Mouse (Mus musculus): ENCODE results near the gene Dnajb13. TPM values are rescaled to one million over a fixed set of nuclear protein-coding genes. Genes with fewer than 3 reads are reported as not detected.
"Not testable (repeated sequence)": the region's sequence is repeated elsewhere in the genome, so short reads cannot be mapped to it uniquely, and the experiment has no call there.

The Dnajb13 gene
- polyA plus RNA-seq, 1 experiment from 2014 or later: 0.74 TPM

GRCm38 (mm10) chr7:100495581-100496251 is 19.0 kb downstream of the Dnajb13 start:
- no peaks in the 10 kb centered on the region for H3K9me3 ChIP-seq
- H3K4me1 ChIP-seq: peaks cover 43% of the 10 kb centered on the region
- H3K27ac ChIP-seq: peak overlapping the region; percentile 85
- peak overlapping the region; percentile 96 for H3K4me2 ChIP-seq
- peak overlapping the region; percentile 56 for H3K4me3 ChIP-seq (replicated peaks)
- no peaks in the 10 kb centered on the region for H3K27me3 ChIP-seq (replicated peaks)
- peaks cover 30% of the 10 kb centered on the region for H3K36me3 ChIP-seq
- WGBS: 28% methylated on average over 11 of the region's 11 CpGs
- peak; percentile 67 for ATAC-seq (ENCODE audit: insufficient read depth, low FRiP score, low read depth)
- peak overlapping the region; percentile 10; the same call in 1 of the 2 replicates for H3K9ac ChIP-seq

GRCm38 (mm10) chr7:100495042-100495441 is 19.7 kb downstream of the Dnajb13 start:
- Histone ChIP-seq H3K27me3 (replicated peaks) (no peaks in the 10 kb centered on the region), H3K36me3 (peaks cover 30% of the 10 kb centered on the region), H3K4me2 (peak overlapping the region; percentile 96), H3K4me1 (peaks cover 43% of the 10 kb centered on the region), H3K9me3 (no peaks in the 10 kb centered on the region), H3K9ac (peak overlapping the region; percentile 10; the same call in 1 of the 2 replicates), H3K27ac (peak overlapping the region; percentile 85), H3K4me3 (replicated peaks) (peak overlapping the region; percentile 56)
- no peak for ATAC-seq (ENCODE audit: insufficient read depth, low FRiP score, low read depth)
- WGBS: 41% methylated on average over 8 of the region's 8 CpGs

DNA sequence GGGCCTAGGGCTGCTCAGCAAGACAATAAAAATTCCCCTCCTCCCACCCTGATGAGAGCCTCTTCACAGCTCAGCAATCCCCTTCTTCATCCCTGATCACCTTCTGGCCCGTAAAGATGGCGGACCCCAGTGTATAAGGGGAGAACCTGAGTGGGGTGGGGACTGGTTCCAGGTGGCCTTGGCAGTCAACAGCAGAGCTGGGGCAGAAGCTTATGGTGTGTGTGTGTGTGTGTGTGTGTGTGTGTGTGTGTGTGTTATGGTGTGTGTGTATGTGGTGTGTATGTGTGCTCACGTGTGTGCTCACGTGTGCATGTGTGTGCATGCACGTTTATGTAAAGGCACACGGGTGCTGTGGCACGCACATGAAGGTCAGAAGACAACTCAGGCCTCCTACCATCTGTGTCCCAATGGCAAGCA is 20.3 kb downstream of the Dnajb13 start:
- no peaks in the 10 kb centered on the region for H3K27me3 ChIP-seq (replicated peaks)
- peaks cover 25% of the 10 kb centered on the region for H3K36me3 ChIP-seq
- H3K4me3 ChIP-seq (replicated peaks): peak overlapping the region; percentile 56
- no peaks in the 10 kb centered on the region for H3K9me3 ChIP-seq
- peaks cover 43% of the 10 kb centered on the region for H3K4me1 ChIP-seq
- peak overlapping the region; percentile 17; the same call in 1 of the 2 replicates for H3K9ac ChIP-seq
- peak overlapping the region; percentile 85 for H3K27ac ChIP-seq
- 74% methylated on average over 7 of the region's 7 CpGs for WGBS
- ATAC-seq (ENCODE audit: insufficient read depth, low FRiP score, low read depth): no peak
- peak overlapping the region; percentile 96 for H3K4me2 ChIP-seq

- Histone ChIP-seq H3K4me3 (replicated peaks) (peak overlapping the region; percentile 56), H3K9me3 (no peaks in the 10 kb centered on the region), H3K27ac (peak overlapping the region; percentile 85), H3K9ac (peak overlapping the region; percentile 17; the same call in 1 of the 2 replicates), H3K27me3 (replicated peaks) (no peaks in the 10 kb centered on the region), H3K4me1 (peaks cover 45% of the 10 kb centered on the region), H3K36me3 (peaks cover 20% of the 10 kb centered on the region), H3K4me2 (peak overlapping the region; percentile 96)
- WGBS: 25% methylated on average over 19 of the region's 19 CpGs
- ATAC-seq (ENCODE audit: insufficient read depth, low FRiP score, low read depth): no peak
Measured at GRCm38 (mm10) chr7:100493484-100494414, 21.0 kb downstream of the Dnajb13 start.

DNA sequence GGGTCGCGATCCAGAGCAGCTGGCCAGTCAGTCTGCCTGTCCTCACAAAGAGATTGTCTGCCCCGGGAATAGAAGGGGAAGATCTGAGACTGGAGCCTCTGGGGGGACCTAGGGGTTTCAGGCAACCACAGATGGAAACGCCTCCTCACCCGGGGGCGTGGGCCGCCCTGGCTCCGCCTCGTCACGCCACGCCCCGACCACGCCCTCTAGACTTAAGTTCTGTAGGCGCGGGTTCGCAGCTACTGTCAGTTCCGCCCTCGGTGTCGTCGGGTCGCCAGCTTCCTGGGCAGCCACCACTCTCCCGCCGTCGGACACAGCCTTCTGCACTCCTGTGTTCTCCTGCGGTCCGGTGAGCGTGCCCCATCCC is 21.7 kb downstream of the Dnajb13 start, which contains the start of gene Ucp2:
Gene Ucp2 (plus strand): TSS at position 221 of the 367 bp plus-strand sequence.
- peak within 1 kb of the TSS; percentile 85 for H3K27ac ChIP-seq
- under 1% methylated on average over 27 of the region's 27 CpGs for WGBS
- H3K36me3 ChIP-seq: peaks cover 14% of the 10 kb centered on the region
- H3K4me2 ChIP-seq: peak within 1 kb of the TSS; percentile 96
- H3K4me1 ChIP-seq: peaks cover 51% of the 10 kb centered on the region
- peak within 1 kb of the TSS; percentile 56 for H3K4me3 ChIP-seq (replicated peaks)
- ATAC-seq (ENCODE audit: insufficient read depth, low FRiP score, low read depth): peak; percentile 82
- no peaks in the 10 kb centered on the region for H3K27me3 ChIP-seq (replicated peaks)
- H3K9me3 ChIP-seq: no peaks in the 10 kb centered on the region
- peak within 1 kb of the TSS; percentile 17 for H3K9ac ChIP-seq

- peak overlapping the region; percentile 56 for H3K4me3 ChIP-seq (replicated peaks)
- H3K9ac ChIP-seq: peak overlapping the region; percentile 16
- 3% methylated on average over 36 of the region's 36 CpGs for WGBS
- H3K36me3 ChIP-seq: peaks cover 12% of the 10 kb centered on the region; the same call in 1 of the 2 replicates
- peaks cover 52% of the 10 kb centered on the region for H3K4me1 ChIP-seq
- no peaks in the 10 kb centered on the region for H3K27me3 ChIP-seq (replicated peaks)
- peak overlapping the region; percentile 96 for H3K4me2 ChIP-seq
- H3K9me3 ChIP-seq: no peaks in the 10 kb centered on the region
- peak overlapping the region; percentile 85 for H3K27ac ChIP-seq
- peak; percentile 70 for ATAC-seq (ENCODE audit: insufficient read depth, low FRiP score, low read depth)
Measured at GRCm38 (mm10) chr7:100492391-100493116, 22.2 kb downstream of the Dnajb13 start.

DNA sequence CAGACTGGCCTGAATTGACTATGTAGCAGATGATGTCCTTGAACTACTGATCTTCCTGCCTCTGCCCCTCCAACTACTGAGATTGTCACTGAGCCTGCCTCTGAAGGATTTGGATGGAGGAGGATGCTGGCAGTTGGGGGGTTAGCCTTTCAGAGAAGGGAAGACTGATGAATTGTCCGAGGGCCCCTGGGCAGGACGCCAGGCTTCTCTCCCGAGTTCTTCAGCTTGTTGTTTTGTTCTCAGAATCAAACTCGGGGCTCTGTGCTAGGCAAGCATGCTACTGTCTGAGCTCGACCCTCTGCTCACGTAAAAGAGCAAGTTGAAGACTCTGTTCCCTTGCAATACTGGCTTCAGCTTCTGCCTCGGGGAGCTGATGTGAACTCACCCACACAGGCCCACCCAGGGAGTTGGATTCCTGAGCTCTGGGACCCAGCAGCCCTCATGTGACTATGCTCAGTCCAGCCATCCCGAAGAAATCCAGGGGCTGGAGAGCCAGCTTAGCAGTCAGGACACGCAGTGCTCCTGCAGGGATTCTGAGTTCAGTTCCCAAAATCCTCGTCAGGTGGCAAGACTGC is 26.2 kb downstream of the Dnajb13 start:
- H3K9me3 ChIP-seq: no peaks in the 10 kb centered on the region
- H3K4me2 ChIP-seq: peak overlapping the region; percentile 19; the same call in 1 of the 2 replicates
- H3K27me3 ChIP-seq (replicated peaks): no peaks in the 10 kb centered on the region
- peaks cover 20% of the 10 kb centered on the region for H3K4me1 ChIP-seq
- H3K27ac ChIP-seq: peak overlapping the region; percentile 38; the same call in 1 of the 2 replicates
- no peak for ATAC-seq (ENCODE audit: insufficient read depth, low FRiP score, low read depth)
- H3K4me3 ChIP-seq (replicated peaks): no peak overlapping the region
- no peak overlapping the region for H3K9ac ChIP-seq
- whole genome bisulfite sequencing: 28% methylated on average over 10 of the region's 10 CpGs
- no peaks in the 10 kb centered on the region for H3K36me3 ChIP-seq

GRCm38 (mm10) chr7:100487301-100487700 is 27.5 kb downstream of the Dnajb13 start:
- no peaks in the 10 kb centered on the region for H3K36me3 ChIP-seq
- H3K9me3 ChIP-seq: no peaks in the 10 kb centered on the region
- ATAC-seq (ENCODE audit: insufficient read depth, low FRiP score, low read depth): no peak
- H3K4me1 ChIP-seq: peaks cover 11% of the 10 kb centered on the region
- no peak overlapping the region for H3K27ac ChIP-seq
- no peaks in the 10 kb centered on the region for H3K27me3 ChIP-seq (replicated peaks)
- 65% methylated on average over 2 of the region's 2 CpGs for WGBS
- no peak overlapping the region for H3K9ac ChIP-seq
- H3K4me2 ChIP-seq: no peak overlapping the region
- H3K4me3 ChIP-seq (replicated peaks): no peak overlapping the region

DNA sequence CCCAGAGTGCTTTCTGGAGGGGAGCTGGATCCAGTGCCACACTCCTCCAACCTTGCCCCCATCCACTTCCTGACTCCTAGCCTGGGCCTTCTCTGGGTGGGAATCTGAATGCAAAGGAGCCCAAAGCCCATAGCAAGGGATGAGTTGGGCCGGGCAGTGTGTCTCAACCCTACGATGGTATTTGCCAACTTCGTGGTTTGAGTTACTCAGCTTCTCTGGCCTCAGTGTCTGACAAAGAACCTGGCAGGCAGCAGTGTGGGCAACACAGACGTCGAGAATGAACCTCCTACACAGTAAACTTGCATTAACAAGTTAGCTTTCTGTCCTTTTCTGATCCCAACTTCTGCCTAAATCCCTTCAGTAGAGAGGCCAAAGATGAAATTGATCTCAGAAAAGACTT is 30.3 kb downstream of the Dnajb13 start:
- H3K9ac ChIP-seq: no peak overlapping the region
- H3K27me3 ChIP-seq (replicated peaks): no peaks in the 10 kb centered on the region
- no peaks in the 10 kb centered on the region for H3K36me3 ChIP-seq
- no peak for ATAC-seq (ENCODE audit: insufficient read depth, low FRiP score, low read depth)
- 82% methylated on average over 5 of the region's 5 CpGs for WGBS
- no peak overlapping the region for H3K4me3 ChIP-seq (replicated peaks)
- H3K4me1 ChIP-seq: peaks cover 9% of the 10 kb centered on the region; the same call in 1 of the 2 replicates
- no peak overlapping the region for H3K27ac ChIP-seq
- H3K9me3 ChIP-seq: no peaks in the 10 kb centered on the region
- H3K4me2 ChIP-seq: no peak overlapping the region

DNA sequence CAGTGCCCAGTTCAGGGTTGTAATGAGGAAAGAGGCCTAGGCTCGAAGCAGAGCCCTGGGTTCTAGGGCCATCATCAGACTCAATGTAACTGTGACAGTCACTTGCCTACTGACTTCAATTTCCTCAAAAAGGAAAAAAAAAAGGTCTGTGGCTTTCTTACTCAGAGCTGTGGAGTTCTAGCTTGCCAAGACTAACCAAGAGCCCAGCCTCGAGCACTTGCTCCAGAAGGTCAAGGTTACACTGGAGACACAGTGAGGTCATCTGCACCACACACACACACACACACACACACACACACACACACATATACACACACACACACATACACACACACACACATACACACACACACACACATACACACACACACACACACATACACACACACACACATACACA is 32.7 kb downstream of the Dnajb13 start:
- not testable (repeated sequence) for H3K9me3 ChIP-seq; H3K4me1 ChIP-seq; H3K4me3 ChIP-seq (replicated peaks); H3K27me3 ChIP-seq (replicated peaks); ATAC-seq (ENCODE audit: insufficient read depth, low FRiP score, low read depth); H3K9ac ChIP-seq; H3K27ac ChIP-seq; H3K36me3 ChIP-seq; H3K4me2 ChIP-seq
- WGBS: 84% methylated on average over 2 of the region's 2 CpGs

- 0 out of 2 replicates have a peak overlapping the region, but pooled peaks have one; percentile 13 for H3K4me2 ChIP-seq
Measured at GRCm38 (mm10) chr7:100480175-100480574, 34.6 kb downstream of the Dnajb13 start.

More at GRCm38 (mm10) chr7:100480175-100480574, 34.6 kb downstream of the Dnajb13 start:
- Histone ChIP-seq H3K27ac (no peak overlapping the region), H3K4me3 (replicated peaks) (no peak overlapping the region), H3K9me3 (no peaks in the 10 kb centered on the region), H3K4me1 (no peaks in the 10 kb centered on the region), H3K36me3 (no peaks in the 10 kb centered on the region), H3K9ac (no peak overlapping the region), H3K27me3 (replicated peaks) (no peaks in the 10 kb centered on the region)
- ATAC-seq (ENCODE audit: insufficient read depth, low FRiP score, low read depth): no peak
- WGBS: 79% methylated on average over 17 of the region's 17 CpGs
